Mouse (Mus musculus): ENCODE data around the gene Acly.

Gene Acly

DNA sequence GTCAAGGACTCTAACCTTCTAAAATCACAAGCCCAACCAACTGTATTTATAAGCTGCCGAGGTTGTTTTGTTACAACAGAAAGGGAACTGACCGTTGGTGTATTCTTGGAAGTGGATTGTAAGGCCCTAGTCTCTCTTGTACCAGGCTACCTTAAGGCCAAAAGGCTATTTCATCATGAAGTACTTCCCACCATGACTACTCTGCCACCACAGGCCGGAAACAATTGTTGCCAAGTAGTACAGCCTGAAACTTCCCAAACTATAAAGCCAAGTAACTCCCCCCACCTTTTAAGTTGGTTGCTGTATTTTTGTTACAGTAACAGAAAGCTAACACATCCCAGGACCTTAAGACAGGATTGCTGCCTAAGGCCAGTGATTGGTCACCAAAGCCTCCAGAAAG is 101.0 kb downstream of the Acly start:
- in situ Hi-C loops (cut with MboI; ENCODE audit: low pct_unique_long_range_greater_than_20kb in 1 of 2, low sequenced_read_pairs in 2 of 2, unreplicated experiment in 1 of 2): loop anchor here in 1 of 2 experiments (10.0 kb wide), 1 partner anchor 268 kb away; the partner anchor contains the start of gene Zfp385c

All from mouse embryonic stem cell (cell line).